Mouse (Mus musculus): Measurements from ENCODE around the gene Zdhhc19.

DNA sequence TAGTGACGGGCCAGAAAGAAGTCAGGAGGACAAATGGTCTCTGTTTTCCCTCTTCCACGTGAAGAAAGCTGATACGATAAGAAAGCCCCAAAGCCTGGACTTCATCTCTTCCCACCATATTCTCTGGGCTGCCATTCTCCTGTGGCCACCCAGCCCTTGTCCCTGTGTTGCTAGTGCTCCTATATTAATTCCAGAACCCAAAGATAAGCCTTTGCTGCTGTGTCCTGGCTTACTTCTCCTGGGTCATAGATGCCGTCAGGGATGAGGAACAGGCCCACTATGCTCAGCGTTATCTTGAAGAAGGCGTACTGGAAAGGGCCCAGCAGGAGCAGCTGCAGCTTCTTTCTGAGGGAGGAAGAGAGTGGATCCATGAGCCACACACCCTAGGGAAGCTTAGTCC lies 18.8 kb upstream of the Zdhhc19 start:
- TF ChIP-seq CTCF (IDR thresholded peaks at IDR 0.05; ENCODE audit: control insufficient read depth, insufficient read depth, insufficient read length) (no peak), FOSL1 (IDR thresholded peaks at IDR 0.05; ENCODE audit: insufficient read depth, low read length, poor library complexity, severe bottlenecking) (no peak), MYOG (IDR thresholded peaks at IDR 0.05; ENCODE audit: control insufficient read depth, extremely low read depth, insufficient read length) (no peak)
